Mouse (Mus musculus) bone marrow, adult 2 months (tissue): Measurements from ENCODE around the gene Ctsd.

Experiments
- CTCF ChIP-seq: fragments of 200-500 bp; IDR thresholded peaks from 2 replicates; pipeline ENCODE4 v1.5.1; 2011; ENCODE audit warnings: low read length, control low read depth; ENCODE audit not compliant: control insufficient read depth, insufficient read depth
- POLR2A ChIP-seq: fragments of 200-500 bp; IDR thresholded peaks from 2 replicates; pipeline ENCODE4 v1.6.1; 2011; ENCODE audit warnings: low read depth, mild to moderate bottlenecking, control low read depth, low read length, borderline replicate concordance; ENCODE audit not compliant: control insufficient read depth

DNA sequence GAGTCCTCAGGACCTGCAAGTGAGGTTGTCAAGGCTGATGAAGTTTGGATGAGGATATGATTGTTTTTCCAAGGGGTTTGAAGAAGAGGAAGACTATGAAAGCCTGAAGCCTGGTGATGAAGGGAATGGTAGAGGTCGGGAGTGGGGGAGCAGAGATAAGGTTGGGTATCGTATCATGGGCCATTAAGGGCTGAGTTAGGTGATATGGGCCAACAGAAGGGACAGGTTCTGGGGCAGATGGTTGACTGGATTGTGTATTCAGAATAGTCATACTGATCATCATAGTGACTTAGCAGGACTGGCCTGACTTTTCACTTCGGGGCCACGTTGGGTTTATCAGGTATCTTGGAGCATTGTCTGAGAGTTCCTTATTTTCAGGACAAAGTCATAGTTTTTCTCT, 7.6 kb upstream of the Ctsd start:
- no peak for TF ChIP-seq CTCF
- TF ChIP-seq POLR2A: no peak
